Mouse (Mus musculus): ENCODE results near the gene Hic1. TPM values are rescaled to one million over a fixed set of nuclear protein-coding genes. Genes with fewer than 3 reads are reported as not detected.

The Hic1 gene
- 0.34 and 0.57 TPM in 2 replicates for polyA plus RNA-seq (2014; fragmentation: Nextera tagmentation; extraction: Ambion mirVana)

DNA sequence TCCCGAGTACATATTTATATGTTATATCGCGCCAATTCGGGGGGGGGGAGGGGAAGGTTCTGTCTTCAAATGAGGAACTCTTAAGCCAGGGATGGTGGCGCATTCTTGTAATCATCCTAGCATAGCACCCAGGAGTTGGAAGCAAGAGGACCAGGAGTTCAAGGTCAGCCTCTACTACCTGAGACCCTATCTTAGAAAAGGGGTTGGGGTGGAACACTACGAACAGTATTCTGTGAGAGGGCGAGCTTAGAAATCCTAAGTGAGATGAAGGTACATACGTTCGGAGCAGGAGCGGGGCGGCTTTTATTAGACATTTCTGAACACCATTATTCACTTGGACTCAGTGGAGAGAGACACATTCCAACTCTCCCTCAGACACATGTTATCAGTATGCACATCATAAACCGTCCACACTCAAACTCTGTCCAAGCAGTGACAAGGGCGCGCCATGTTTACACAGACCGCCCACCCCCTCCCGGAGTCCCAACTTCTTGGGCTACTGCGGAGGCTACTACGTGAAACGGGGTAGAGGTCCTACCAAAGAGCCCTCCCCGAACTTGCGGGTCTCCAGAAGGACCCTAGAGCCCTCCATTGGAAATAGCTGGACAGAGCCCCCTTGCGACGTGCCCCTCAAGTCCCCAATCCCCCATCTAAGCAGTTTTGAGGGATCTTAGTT lies at the start of gene Hic1:
Gene Hic1 (minus strand): TSS at position 115 of the 676 bp plus-strand sequence.
- H3K36me3 ChIP-seq (ENCODE audit: control insufficient read depth, insufficient read depth, low read length) = no peaks in the 10 kb centered on the region
- WGBS = 7% methylated on average over 23 of the region's 23 CpGs
- peak within 1 kb of the TSS; percentile 38; the same call in 1 of the 2 replicates for H3K9ac ChIP-seq (ENCODE audit: low read length)
- peak within 1 kb of the TSS; percentile 70 for H3K4me2 ChIP-seq
- H3K4me3 ChIP-seq (ENCODE audit: low read depth, low read length) = peak within 1 kb of the TSS; percentile 41
- ATAC-seq (ENCODE audit: low FRiP score) = no peak
- peak; percentile 91 for DNase-seq (ENCODE audit: low spot score, missing footprints)
- H3K9me3 ChIP-seq (ENCODE audit: control insufficient read depth, low read length) = no peaks in the 10 kb centered on the region
- H3K4me1 ChIP-seq (ENCODE audit: control insufficient read depth, insufficient read depth, low read length) = peaks cover 50% of the 10 kb centered on the region
- H3K27ac ChIP-seq (ENCODE audit: low read depth, low read length) = no peak within 1 kb of the TSS
- H3K27me3 ChIP-seq (ENCODE audit: control insufficient read depth, insufficient read depth, low read length) = peaks cover 87% of the 10 kb centered on the region

DNA sequence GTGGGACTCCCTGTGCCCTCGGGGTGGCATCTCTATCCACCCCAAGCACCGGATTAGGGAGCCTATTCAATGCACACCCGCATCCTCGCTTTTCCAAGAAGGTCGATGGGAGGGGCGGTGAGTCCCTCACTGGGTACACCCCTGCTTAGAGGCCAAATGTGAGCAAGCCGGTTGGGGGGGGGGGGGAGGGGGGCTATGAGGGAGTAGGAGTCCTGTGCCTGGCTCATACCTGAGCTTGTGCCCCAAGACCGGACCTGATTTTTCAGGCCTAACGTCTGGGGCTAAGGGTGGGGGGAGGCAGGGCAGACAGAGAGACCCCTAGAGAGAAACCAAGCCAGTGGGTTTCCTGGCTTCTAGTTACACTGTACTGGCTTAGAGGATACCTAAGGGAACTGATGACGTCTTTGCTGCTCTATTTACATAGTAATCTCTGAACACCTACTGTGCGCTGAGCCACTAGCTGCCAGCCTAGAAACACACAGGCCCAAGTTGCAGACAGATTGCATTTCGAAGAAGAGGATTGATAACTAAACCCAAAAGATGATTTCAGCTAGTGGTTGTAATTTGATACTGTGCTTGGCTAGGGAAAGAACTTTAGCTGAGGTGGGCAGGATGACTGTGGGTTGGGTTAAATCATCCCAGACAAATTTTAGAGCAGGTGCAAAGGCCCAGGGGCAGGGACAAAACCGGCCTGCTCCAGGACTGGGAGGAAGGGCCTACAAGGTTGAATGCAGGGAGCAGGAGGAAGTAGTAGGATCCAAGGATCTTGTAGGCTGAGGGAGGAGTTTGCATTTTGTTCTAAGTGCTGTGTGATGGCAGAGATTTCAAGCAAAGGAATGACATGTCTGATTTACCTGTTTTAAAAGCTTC lies 45.0 kb upstream of the Hic1 start:
- DNase-seq (ENCODE audit: low spot score, missing footprints) = peak; percentile 85
- Histone ChIP-seq H3K4me2 (peak overlapping the region; percentile 60), H3K4me1 (ENCODE audit: control insufficient read depth, insufficient read depth, low read length) (peaks cover 47% of the 10 kb centered on the region), H3K27ac (ENCODE audit: low read depth, low read length) (peak overlapping the region; percentile 14; the same call in 1 of the 2 replicates), H3K9ac (ENCODE audit: low read length) (peak overlapping the region; percentile 59), H3K36me3 (ENCODE audit: control insufficient read depth, insufficient read depth, low read length) (no peaks in the 10 kb centered on the region), H3K4me3 (ENCODE audit: low read depth, low read length) (peak overlapping the region; percentile 25), H3K27me3 (ENCODE audit: control insufficient read depth, insufficient read depth, low read length) (no peaks in the 10 kb centered on the region; the same call in 1 of the 2 replicates), H3K9me3 (ENCODE audit: control insufficient read depth, low read length) (no peaks in the 10 kb centered on the region)
- WGBS = 14% methylated on average over 13 of the region's 13 CpGs
- peak; percentile 64; the same call in 1 of the 2 replicates for ATAC-seq (ENCODE audit: low FRiP score)

GRCm38 (mm10) chr11:75213372-75214080 lies 44.2 kb upstream of the Hic1 start:
- Histone ChIP-seq H3K4me1 (ENCODE audit: control insufficient read depth, insufficient read depth, low read length) (peaks cover 48% of the 10 kb centered on the region), H3K9me3 (ENCODE audit: control insufficient read depth, low read length) (no peaks in the 10 kb centered on the region), H3K27ac (ENCODE audit: low read depth, low read length) (peak overlapping the region; percentile 59), H3K9ac (ENCODE audit: low read length) (peak overlapping the region; percentile 59), H3K36me3 (ENCODE audit: control insufficient read depth, insufficient read depth, low read length) (no peaks in the 10 kb centered on the region), H3K4me3 (ENCODE audit: low read depth, low read length) (peak overlapping the region; percentile 25), H3K27me3 (ENCODE audit: control insufficient read depth, insufficient read depth, low read length) (no peaks in the 10 kb centered on the region; the same call in 1 of the 2 replicates), H3K4me2 (peak overlapping the region; percentile 60)
- DNase-seq (ENCODE audit: low spot score, missing footprints) (peak; percentile 95), ATAC-seq (ENCODE audit: low FRiP score) (peak; percentile 85)
- 1% methylated on average over 34 of the region's 35 CpGs for WGBS

DNA sequence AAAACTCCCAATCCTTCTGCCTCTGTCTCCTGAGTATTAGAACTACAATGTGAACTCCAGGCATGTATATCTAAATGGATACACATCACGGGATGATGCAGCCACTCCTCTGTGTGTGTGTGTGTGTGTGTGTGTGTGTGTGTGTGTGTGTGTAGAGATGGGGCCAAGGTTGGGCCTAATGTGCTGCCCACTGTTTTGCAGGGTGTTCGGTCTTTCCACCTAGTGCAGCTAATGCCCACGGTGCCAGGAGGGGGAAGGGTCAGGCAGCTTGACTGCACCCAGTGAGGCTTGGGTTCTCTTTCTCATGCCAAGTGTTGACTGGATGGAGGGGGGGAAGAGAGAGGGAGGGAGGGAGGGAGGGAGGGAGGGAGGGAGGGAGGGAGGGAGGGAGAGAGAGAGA lies 43.6 kb upstream of the Hic1 start:
- no peaks in the 10 kb centered on the region; the same call in 1 of the 2 replicates for H3K27me3 ChIP-seq (ENCODE audit: control insufficient read depth, insufficient read depth, low read length)
- DNase-seq (ENCODE audit: low spot score, missing footprints) = peak; percentile 80
- no peak for ATAC-seq (ENCODE audit: low FRiP score)
- WGBS = 64% methylated on average over 2 of the region's 3 CpGs
- H3K4me1 ChIP-seq (ENCODE audit: control insufficient read depth, insufficient read depth, low read length) = peaks cover 48% of the 10 kb centered on the region
- no peaks in the 10 kb centered on the region for H3K36me3 ChIP-seq (ENCODE audit: control insufficient read depth, insufficient read depth, low read length)
- 0 out of 2 replicates have a peak overlapping the region, but pooled peaks have one; percentile 2 for H3K27ac ChIP-seq (ENCODE audit: low read depth, low read length)
- no peak overlapping the region for H3K9ac ChIP-seq (ENCODE audit: low read length)
- H3K9me3 ChIP-seq (ENCODE audit: control insufficient read depth, low read length) = no peaks in the 10 kb centered on the region
- H3K4me3 ChIP-seq (ENCODE audit: low read depth, low read length) = no peak overlapping the region
- no peak overlapping the region for H3K4me2 ChIP-seq

- Histone ChIP-seq H3K9ac (ENCODE audit: low read length) (no peak overlapping the region), H3K4me2 (no peak overlapping the region), H3K27ac (ENCODE audit: low read depth, low read length) (peak overlapping the region; percentile 56; the same call in 1 of the 2 replicates), H3K27me3 (ENCODE audit: control insufficient read depth, insufficient read depth, low read length) (no peaks in the 10 kb centered on the region; the same call in 1 of the 2 replicates), H3K4me1 (ENCODE audit: control insufficient read depth, insufficient read depth, low read length) (peaks cover 48% of the 10 kb centered on the region), H3K9me3 (ENCODE audit: control insufficient read depth, low read length) (no peaks in the 10 kb centered on the region), H3K36me3 (ENCODE audit: control insufficient read depth, insufficient read depth, low read length) (no peaks in the 10 kb centered on the region), H3K4me3 (ENCODE audit: low read depth, low read length) (no peak overlapping the region)
- 0 out of 2 replicates have a peak, but pooled peaks have one; percentile 17 for ATAC-seq (ENCODE audit: low FRiP score)
- DNase-seq (ENCODE audit: low spot score, missing footprints) = peak; percentile 83
- 40% methylated on average over 8 of the region's 8 CpGs for WGBS
Observed at GRCm38 (mm10) chr11:75212031-75212667, 42.8 kb upstream of the Hic1 start.

DNA sequence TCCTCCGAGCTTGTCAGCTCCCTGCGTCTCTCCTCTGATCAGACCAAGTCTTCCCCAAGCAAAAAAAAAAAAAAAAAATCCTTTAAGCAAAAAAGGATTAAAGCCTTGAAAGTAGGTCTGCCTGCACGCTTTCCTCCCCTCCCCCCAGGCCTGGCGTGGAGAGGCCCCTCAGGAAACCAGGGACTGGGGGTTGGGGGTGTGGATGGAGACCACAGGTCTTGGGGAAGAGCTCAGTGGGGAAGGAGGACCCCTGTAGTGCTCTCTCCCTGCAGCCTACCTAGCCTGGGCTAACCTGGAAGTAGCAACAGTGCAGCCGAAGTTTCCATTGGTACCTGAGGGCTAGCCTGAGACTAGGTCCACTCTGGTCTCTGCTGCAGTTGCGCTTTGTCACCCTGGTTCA lies 41.4 kb upstream of the Hic1 start:
- no peak overlapping the region for H3K4me3 ChIP-seq (ENCODE audit: low read depth, low read length)
- no peak for ATAC-seq (ENCODE audit: low FRiP score)
- H3K27me3 ChIP-seq (ENCODE audit: control insufficient read depth, insufficient read depth, low read length) = no peaks in the 10 kb centered on the region; the same call in 1 of the 2 replicates
- no peaks in the 10 kb centered on the region for H3K9me3 ChIP-seq (ENCODE audit: control insufficient read depth, low read length)
- H3K36me3 ChIP-seq (ENCODE audit: control insufficient read depth, insufficient read depth, low read length) = no peaks in the 10 kb centered on the region
- peaks cover 45% of the 10 kb centered on the region for H3K4me1 ChIP-seq (ENCODE audit: control insufficient read depth, insufficient read depth, low read length)
- H3K27ac ChIP-seq (ENCODE audit: low read depth, low read length) = peak overlapping the region; percentile 11; the same call in 1 of the 2 replicates
- H3K9ac ChIP-seq (ENCODE audit: low read length) = no peak overlapping the region
- peak; percentile 88 for DNase-seq (ENCODE audit: low spot score, missing footprints)
- H3K4me2 ChIP-seq = no peak overlapping the region
- WGBS = 24% methylated on average over 6 of the region's 6 CpGs

DNA sequence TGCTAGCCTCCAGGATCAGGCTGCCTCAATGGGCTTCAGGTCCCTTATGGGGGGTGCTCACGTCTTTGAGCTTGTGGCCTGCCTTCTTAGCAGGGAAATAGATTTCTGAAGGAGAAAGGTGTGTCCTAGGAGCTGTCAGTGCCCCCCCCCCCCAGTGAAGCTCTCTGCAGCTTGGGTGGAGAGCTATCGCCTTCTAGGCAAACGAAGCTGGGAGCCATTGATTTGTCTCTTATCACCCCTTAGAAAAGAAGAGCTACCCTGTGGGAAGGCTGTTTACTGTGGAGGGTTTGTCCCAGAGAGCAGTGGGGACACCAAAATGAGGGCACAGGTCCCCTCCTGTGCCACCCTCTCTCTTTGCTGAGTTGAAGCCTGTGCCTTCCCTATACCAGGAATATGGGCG lies 40.8 kb upstream of the Hic1 start:
- WGBS = 45% methylated on average over 4 of the region's 4 CpGs
- H3K4me3 ChIP-seq (ENCODE audit: low read depth, low read length) = no peak overlapping the region
- no peak for ATAC-seq (ENCODE audit: low FRiP score)
- H3K9ac ChIP-seq (ENCODE audit: low read length) = no peak overlapping the region
- H3K9me3 ChIP-seq (ENCODE audit: control insufficient read depth, low read length) = no peaks in the 10 kb centered on the region
- H3K27me3 ChIP-seq (ENCODE audit: control insufficient read depth, insufficient read depth, low read length) = no peaks in the 10 kb centered on the region; the same call in 1 of the 2 replicates
- H3K27ac ChIP-seq (ENCODE audit: low read depth, low read length) = peak overlapping the region; percentile 58
- no peak overlapping the region for H3K4me2 ChIP-seq
- peak; percentile 83 for DNase-seq (ENCODE audit: low spot score, missing footprints)
- peaks cover 39% of the 10 kb centered on the region for H3K4me1 ChIP-seq (ENCODE audit: control insufficient read depth, insufficient read depth, low read length)
- no peaks in the 10 kb centered on the region for H3K36me3 ChIP-seq (ENCODE audit: control insufficient read depth, insufficient read depth, low read length)

GRCm38 (mm10) chr11:75209363-75209762 lies 40.0 kb upstream of the Hic1 start:
- DNase-seq (ENCODE audit: low spot score, missing footprints) = peak; percentile 72
- Histone ChIP-seq H3K27ac (ENCODE audit: low read depth, low read length) (no peak overlapping the region), H3K4me1 (ENCODE audit: control insufficient read depth, insufficient read depth, low read length) (peaks cover 39% of the 10 kb centered on the region)

More at GRCm38 (mm10) chr11:75209363-75209762, 40.0 kb upstream of the Hic1 start:
- Histone ChIP-seq H3K36me3 (ENCODE audit: control insufficient read depth, insufficient read depth, low read length) (no peaks in the 10 kb centered on the region), H3K4me3 (ENCODE audit: low read depth, low read length) (no peak overlapping the region), H3K9me3 (ENCODE audit: control insufficient read depth, low read length) (no peaks in the 10 kb centered on the region), H3K9ac (ENCODE audit: low read length) (no peak overlapping the region), H3K27me3 (ENCODE audit: control insufficient read depth, insufficient read depth, low read length) (no peaks in the 10 kb centered on the region), H3K4me2 (no peak overlapping the region)
- ATAC-seq (ENCODE audit: low FRiP score) = no peak
- WGBS = 57% methylated on average over 4 of the region's 4 CpGs
